Mouse (Mus musculus) layer of hippocampus, postnatal 36 days (tissue): ENCODE measurements around the gene Gna11. TPM values are rescaled to one million over a fixed set of nuclear protein-coding genes. Genes with fewer than 3 reads are reported as not detected.

ENCODE experiments used
- DNase-seq, 2 experiments: peaks; one replicate each; pipeline ENCODE4 v3.0.0; 2022
- total RNA-seq, 2 experiments: library from RNA; stranded (reverse); gene quantifications; 2 replicates each; pipeline ENCODE4 v1.2.3; 2021

Gna11 gene
- 100 to 1,000 TPM; 113 to 117 TPM for total RNA-seq

DNA sequence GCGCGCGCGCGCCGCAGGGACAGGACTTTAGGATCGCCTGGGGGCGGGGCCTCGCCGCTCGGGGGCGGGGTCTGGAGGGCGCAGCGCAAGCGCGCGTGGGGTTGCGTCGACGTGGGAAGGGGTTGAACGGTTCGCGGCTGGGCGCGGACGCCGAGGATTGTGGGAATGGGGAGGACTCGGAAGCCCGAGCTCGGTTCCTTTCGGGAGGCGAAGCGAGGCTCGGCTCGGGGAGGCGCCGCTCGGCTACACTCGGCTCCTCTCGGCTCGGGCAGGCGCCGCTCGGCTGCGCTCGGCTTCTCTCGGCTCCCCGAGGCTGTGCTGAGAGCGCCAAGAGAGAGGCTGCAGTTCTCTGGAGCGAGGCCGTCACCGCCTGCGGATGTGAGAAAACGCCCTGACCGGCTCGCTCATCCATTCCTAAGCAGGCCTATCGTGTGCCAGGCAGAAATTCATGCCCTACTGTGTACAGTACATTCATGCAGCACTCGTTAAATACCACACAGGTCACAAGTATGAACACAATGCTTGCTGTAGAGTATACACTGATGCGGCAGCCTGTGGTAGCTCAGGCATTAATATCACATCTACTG lies at the start of gene Gna11:
Gene Gna11, minus strand, starts transcription at position 30 of the 587 bp plus-strand sequence.
- peak; percentile 100 for DNase-seq

DNA sequence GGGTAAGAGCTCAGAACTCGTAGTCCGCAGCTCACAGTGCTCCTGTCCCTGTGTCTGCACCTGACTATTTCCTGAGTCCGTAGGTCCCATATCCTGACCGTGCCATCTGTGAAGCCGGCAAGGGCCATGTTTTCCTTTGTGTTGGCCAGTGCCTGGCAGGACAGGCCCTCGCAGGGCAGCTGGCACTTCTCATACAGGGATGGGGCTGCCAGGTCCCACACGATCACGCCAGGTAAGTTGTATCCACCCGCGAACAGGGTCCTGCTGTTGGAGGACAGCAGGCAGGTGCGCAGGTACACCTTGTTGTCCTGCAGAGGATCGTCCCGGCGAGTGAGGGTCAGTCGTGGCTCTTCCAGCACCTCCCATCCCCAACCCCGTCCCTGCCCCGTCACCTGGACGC lies 48.9 kb upstream of the Gna11 start:
- DNase-seq, result no peak

DNA sequence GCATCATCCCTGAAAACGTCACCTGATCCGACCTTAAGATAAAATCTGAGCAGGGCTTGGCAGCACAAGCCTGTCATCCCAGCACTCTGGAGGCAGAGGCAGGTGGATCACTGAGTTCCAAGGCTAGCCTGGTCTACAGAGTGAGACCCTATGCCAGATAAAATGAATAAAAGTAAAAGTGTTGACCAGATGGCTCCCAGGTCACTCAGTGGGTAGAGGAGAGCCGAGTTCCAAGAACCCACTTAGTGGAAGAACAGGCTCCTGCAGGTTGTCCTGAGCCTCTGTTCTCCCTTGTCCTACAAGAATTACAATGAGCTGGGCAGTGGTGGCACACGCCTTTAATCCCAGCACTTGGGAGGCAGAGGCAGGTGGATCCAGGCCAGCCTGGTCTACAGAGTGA lies 48.2 kb upstream of the Gna11 start:
- DNase-seq, result no peak

DNA sequence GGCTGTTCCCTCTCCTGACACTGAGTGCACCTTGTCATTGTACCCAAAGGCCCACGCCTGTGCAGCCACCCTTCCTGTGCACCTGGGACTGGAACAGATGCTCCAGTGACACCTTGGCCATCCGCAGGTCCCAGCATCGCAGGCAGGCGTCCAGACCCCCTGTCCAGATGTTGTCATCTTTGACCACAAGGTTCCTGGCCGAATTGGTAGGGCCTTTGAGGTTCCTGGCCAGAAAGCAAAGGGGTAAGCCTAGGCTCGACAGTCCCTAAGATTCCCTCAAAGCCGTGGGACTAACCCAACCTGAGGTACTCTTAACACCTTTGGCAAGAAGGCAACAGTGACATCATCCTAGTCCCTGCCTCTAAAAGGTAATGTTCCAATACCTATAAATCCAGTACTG lies 47.6 kb upstream of the Gna11 start:
- DNase-seq, result no peak

DNA sequence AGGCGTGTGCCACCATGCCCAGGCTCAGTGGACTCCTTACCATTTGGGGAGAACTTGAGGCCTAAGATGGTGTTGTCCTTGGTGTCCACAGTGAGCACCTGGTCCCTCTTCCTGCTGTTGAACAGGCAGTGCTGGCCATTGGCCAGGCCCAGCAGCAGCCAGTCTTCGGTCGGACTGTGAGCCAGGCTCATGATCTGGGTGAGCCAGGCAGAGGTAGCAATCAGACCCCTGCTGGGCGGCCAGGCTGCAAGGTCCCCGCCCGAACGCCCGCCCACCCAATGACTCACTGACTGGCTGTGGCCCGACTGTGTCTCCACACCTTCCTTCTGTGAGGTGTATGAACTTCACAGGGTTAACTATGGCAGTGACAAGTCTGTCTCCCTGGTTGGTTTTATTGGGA lies 46.9 kb upstream of the Gna11 start:
- no peak for DNase-seq

DNA sequence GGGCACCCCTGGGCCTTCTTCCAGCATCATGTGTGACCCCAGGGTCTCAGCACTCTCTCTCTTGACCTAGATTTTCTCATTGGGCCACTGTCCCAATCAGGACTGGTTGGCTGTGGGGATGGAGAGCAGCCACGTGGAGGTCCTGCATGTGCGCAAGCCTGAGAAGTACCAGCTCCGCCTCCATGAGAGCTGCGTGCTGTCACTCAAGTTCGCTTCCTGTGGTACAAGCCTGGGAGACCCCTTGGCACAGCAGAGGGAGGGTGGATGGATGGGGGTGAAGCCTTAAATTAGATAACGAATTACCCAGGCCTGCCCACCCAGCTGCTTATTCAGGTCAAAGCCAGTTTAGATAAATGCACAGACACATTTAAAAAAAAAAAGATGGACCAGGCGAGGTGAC lies 43.7 kb upstream of the Gna11 start:
- no peak for DNase-seq

DNA sequence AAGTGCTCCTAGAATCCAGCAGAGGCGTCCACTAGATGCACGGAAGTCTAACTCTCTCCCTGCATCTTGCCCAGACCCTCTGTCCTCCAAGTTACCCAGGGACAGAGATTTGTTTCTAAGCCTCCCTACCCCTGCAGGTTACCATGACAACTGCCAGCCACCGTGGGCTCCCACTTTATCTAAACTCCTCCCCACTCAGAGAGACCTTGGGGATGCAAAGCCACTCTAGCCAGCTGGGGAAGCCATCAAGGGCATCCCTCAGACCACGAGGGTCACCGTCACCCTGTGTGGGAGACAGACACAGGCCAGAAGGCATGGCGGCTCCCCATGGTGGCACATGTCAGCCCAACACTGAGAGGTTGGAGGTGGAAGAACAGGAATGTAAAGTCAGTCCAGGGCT lies 38.4 kb upstream of the Gna11 start:
- no peak for DNase-seq

DNA sequence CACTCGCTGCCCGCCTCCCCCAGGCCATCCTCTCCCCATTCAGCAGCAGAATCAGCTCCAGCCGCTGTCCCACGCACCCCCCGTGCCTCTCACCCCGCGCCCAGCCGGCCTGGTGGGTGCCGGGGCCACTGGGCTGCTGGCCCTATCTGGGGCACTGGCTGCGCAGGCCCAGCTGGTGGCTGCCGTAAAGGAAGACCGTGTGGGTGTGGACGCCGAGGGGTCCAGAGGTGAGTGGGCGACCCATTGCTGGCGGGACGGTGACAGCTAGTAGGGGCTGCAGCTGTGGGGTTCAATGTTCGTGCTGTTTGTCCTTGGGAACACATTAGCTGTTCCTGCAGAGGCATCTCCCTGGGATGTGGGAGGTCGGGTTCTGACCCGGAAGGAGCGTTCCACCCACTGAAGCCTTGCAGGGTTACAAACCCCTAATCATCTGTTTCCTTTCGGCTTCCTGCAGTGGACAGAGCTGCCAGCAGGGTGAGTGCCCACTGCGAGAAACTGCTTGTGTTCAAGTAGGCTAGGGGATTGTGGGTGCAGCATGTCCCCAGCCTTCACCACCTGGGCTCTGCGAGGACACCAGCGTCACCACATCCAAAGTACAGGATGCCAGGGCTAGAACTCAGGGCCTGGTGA lies 35.6 kb upstream of the Gna11 start:
- DNase-seq, result no peak

DNA sequence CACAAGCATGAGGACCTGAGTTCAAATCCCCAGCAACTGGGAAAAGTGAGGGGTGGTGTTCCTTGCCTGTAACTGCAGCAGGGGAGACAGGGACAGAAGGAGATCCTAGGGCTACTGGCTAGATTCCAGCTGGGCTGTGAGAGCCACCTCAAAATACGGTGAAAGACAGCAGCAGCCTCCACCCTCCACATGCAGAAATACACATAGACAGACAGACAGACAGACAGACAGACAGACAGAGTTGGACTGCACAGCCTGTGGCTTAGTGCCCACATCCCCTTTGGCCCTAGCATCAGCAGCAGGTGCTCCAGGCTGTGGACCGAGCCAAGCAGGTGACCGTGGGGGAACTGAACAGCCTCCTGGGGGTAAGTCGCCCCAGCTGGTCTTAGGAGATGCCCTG lies 35.0 kb upstream of the Gna11 start:
- no peak for DNase-seq

DNA sequence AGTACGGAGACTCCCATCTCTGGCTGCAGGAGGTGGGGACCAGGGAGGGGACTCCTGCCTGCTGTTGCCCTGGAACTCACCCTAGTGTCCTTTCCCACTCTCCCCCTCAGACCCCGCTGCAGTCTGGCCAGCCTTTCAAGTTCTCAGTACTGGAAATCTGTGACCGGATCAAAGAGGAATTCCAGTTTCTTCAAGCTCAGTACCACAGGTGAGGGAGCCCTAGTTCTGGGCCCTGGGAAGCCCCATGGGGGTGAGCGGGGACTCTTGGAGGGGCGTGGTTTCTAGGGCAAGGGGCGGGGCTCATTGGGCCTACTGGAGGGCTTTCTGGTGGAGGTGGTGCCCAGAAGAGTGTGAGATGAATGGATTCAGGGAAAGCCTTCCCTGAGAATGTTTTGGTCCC lies 30.7 kb upstream of the Gna11 start:
- no peak for DNase-seq

DNA sequence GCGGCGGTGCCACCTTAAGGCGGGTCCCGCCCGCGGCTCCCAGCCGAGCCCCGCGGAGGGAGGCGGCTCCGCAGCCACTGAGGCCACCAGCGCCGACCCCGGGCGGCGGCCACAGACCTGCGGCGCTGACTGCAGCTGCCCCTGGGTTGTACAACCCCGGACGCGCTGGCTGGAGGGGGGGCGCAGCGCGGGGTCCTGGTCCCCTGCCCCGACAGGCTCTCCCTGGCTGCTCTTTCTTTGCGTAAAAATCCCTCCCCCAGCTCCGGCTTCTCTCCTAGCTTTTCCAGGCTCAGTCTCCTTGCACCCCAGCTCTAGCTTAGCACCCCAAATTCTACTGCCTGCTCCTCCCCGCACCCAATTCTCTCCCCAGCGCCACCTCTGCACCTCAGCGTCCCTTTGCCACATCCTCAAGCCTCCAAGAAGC lies 30.2 kb upstream of the Gna11 start:
- peak in 1 of 2 experiments; percentile 51 for DNase-seq

DNA sequence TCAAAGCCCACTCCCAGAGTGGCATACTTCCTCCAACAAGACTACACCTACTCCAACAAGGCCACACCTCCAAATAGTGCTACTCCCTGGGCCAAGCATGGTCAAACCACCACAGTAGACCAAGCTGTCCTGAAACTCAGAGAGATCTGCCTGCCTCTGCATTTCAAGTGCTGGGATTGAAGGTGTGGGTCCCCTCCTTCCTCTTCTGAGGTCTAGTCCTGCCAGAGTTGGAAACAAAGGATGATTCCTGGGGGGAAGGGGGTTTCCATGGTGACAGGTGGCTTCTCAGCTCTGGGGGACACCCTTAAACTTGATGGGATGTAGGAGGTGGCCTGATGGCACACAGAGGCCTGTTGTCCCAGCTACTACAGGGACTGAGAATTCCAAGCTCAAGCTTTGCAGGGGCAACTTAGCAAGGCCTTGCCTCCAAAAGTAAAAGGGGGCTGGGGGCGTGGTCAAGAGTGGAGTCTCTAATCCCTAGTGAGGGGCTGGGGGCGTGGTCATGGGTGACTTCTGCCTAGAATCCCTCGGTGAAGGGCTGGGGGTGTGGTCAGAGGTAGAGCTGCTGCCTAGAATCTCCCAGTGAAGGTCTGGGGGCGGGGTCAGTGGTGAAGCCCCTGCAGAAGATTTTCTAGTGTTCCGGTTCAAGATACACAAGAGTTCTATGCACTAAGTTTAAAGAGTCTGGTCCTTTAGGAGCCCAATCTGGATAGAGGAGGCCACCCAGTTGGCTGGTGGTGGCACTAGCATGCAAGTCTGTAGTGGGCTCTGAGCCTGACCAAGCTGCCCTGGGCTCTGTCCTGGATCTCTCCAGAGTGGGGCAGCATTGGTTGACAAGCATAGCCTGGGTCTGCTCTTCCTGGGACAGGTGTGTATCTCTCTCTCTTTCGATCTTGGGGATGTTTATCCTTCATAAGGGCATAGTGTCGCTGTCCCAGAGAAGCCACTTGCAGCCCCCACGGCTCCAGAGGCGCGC lies 29.4 kb upstream of the Gna11 start, which contains the start of gene Tle2:
Gene Tle2, plus strand, starts transcription at position 481 of the 976 bp plus-strand sequence.
- peak in 1 of 2 experiments; percentile 3 for DNase-seq

DNA sequence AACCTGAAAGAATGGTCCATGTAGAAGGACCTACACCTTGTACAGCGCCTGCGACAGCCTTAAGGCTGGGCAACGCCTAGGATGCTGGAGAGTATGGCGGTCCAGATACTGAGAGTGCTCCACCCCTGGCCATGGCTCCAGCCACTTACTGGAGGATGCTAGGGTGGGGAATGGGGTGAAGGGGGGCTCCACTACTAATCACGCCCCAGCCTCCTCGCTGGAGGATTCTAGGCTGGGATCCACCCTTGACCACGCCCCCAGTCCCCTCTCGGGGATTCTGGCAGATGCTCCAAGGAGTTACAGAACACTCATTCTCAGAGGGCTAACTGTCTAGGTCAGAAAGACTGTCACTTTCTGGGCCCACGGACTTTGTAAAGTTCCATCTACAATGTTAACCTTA lies 28.0 kb upstream of the Gna11 start:
- no peak for DNase-seq

DNA sequence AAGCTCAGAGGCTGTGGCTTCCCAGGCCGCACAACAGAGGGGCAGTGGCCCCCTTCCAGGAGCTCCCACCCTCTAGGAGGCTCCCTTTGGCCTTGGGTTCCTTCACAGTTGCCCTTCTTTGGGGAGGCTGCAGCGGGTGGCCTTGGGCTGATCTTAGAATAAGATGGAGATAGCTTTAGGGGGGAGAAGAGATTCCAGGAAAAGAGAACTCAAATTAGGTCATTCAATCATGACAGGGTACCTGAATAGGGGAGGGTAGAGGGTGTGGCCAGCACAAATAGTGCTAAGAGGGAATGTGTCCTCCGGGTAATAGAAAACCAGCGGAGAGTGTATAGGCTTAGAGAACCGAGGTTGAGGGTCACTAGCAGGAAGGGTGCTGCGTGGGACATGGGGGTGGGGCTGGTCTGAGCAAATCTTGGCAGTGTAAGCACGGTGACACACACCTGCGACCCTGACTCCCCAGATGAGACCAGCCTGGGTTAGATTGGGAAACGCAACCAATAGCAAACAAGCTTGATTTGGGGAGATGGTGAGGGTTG lies 27.2 kb upstream of the Gna11 start:
- DNase-seq, result no peak

DNA sequence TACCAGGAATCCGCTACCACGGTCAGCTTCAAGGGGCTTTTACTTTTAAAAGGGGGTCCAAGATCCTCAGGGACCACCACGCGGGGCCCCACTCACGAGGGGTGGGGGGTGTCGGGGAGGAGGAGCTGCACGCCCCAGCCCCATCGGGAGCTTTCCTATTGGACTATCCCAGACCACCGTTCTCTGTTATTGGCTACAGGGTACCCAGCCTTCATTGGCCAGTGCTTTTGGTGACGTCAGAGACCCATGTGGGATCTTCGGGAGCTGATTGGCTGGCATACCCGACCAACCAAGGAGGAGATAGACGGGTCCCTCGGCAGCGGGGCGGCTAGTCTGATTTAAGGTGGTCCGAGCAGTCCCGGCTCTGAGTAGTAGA lies 26.5 kb upstream of the Gna11 start:
- DNase-seq, result peak; percentile 98

DNA sequence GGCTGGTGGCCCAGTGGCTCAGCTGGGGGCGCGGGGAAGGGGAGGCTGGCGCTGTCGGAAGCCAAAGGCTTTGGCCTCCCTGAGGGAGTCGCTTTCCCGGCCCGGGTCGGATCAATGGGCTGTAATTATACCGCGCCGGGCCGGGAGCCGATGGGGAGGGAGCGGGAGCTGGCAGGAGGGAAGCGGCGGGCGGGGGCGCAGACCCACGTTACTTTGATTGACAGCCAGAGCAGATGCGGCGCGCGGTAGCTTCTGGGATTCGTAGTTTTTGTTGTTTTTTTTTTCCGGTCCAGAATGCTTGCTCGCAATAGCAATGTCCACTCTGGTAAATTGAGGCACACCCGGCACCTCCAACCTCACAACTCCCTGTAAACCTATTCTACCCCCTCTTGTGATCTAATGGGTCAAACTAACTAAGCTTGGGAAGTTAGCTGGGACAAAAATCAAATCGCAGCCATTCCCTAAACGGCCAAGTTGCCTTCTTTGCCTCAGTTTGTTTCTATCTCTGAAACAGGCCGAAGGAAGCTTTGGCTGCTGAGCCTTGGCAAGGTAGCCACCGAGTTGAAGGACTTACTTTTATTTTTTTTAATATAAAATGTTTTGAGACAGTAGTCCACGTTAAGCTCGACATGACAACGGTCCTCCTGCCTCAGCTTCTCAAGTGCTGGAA lies 26.0 kb upstream of the Gna11 start:
- DNase-seq, result peak; percentile 93 to 94

DNA sequence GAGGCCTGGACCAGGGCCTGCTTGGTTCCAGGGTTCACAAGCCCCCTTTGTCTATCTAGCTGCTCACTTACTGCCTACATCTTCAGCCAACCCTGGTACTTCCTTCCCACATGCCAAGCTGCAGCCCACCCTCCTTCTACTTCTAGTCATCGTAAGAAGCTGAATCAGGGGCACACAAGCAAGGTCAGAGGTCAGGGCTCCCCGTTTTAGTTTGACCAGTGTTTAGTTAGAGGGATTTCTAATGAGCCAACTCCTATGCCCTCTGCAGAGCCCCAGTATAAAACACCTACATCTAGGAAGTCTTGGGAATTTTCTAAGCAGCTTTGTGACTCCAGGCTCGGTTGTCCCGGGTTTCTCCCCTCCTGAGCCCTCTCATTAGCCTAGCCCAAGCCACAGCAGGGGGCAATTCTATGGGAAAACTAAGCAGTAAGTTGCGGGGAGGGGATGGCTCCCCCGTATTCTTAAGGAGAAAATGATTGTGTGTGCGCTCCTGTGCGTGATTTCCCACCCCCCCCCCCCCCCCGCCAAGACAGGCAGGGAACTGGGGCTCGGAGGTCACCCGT lies 25.3 kb upstream of the Gna11 start:
- DNase-seq, result no peak

DNA sequence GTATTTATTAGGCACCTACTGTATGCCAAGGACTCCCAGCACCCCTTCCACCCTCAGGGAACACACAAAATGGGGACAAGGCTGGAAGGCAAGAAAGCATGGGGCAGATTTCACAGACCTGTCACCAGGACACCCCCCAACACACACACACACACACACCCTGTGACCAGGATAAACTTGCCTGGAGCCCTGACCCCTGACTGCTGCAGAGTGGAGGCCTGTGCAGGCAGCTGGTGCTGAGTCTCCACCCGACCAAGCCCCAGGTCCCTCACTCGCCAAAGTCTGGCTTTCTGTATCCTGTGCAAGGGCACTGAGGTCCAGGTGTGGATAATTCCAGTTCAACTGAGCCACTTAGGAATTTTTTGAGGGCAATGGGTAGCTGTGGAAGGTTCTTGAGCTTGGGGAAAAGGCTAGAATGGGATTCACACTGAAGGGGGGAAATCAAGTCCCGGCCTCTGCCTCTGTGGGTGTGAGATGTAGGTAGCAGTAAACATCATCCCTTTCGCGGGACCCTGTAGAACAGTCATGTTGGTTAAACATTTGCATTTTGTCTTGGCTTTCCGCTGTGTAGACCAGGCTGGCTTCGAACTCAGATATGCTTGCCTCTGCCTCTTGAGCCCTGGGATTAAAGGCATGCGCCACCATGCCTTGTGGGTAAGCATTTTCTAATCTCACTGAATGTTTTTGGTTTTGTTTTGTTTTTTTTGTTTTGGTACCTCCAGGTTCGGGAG lies 24.7 kb upstream of the Gna11 start:
- DNase-seq, result peak in 1 of 2 experiments; percentile 0

DNA sequence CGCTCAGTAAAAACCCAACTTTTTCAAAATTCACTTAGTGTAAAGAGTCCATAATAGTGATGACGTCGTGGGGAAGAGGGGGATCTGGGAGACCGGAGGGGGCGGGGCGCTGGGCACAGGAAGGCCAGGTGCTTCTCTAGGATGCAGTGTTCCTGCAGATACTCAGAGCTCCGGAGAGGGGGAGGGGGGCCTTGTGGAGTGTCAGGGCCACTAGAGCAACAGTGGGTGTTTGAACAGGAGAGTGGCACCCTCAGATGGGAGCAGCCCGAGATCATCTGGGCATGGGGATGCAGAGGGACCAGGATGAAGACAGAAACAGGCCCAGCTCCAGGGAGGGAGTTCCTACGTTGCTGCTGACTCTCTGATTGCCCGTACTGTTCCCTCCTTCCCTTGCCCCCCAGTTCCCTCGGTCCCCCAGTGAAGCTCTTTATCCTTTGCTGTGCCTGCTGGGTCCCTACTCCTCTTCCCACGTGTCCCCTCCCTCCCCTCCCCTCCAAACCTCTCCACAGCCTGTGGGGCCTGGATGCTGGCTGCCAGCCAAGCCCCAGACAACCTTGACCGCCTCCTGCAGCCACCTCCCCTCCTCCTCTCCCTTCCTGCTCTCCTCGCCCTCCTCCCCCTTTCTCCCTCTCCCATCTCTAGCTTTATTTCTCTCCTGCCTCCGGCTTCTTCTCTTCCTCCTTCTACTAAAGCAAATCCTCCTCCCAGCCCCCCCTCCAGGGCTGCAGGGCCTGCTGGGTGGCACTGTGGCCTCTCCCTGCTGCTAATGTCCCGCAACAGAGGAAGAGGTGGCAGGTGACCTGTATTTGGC lies 23.6 kb upstream of the Gna11 start:
- peak in 1 of 2 experiments; percentile 1 for DNase-seq
